18 mouse cellular contexts compared by ENCODE assay signal in the genomic region with DNA sequence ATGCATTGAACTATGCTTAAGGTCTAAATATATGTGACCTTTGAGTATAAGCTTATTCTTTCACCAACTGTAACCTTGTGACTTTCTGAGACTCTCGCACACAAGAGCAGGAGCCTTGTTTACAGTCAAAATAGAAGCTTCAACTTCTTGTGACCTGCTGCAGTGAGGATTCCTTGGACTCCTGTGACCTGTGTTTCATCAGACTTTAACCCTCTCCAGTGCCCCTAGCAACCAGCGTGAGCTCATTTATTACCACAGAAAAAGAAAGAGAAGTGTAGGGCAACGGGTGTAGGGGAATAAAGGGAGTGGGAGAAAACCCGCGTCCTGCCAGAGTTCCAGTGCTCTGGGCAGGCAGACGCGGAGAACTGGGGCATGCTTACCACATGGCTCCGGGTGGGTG. TPM values are rescaled to one million over a fixed set of nuclear protein-coding genes. Genes with fewer than 3 reads are reported as not detected.
A peak's percentile ranks its signal among the peaks of the same experiment; 100 is the strongest.
DNase-seq lines count a peak whose midpoint lies in the region; ATAC-seq lines count a peak whose summit lies in the region.
"Had no signal": no experiment of that assay in that cellular context is flagged by ENCODE, and none has a peak within 500 bp of the region (broad histone marks: within the 10 kb centered on the region; RNA-seq: fewer than 3 reads in every experiment).

No protein-coding gene starts in this region.

- no peak overlapping the region for H3K4me3 ChIP-seq in forebrain, embryonic 10.5 days
- H3K4me3 ChIP-seq in forebrain, embryonic 13.5 days, result no peak overlapping the region
- no peak overlapping the region for H3K4me3 ChIP-seq in neural tube, embryonic 12.5 days
- H3K4me3 ChIP-seq in neural tube, embryonic 15.5 days (replicated peaks), result no peak overlapping the region
- no peak overlapping the region for H3K4me3 ChIP-seq in intestine, embryonic 16.5 days (ENCODE audit: low read length)
- H3K4me3 ChIP-seq in limb, embryonic 15.5 days, result no peak overlapping the region
- H3K4me3 ChIP-seq: erythroblast, embryonic 14.5 days; heart, embryonic 13.5 days had no signal

- no peak for DNase-seq in forebrain, embryonic 10.5 days (ENCODE audit: extremely low spot score, low spot score)
- no peak for DNase-seq in gastrocnemius, postnatal 36 days
- DNase-seq in gastrocnemius, adult 8-10 months (ENCODE audit: low spot score in 2 of 2), result no peak
- DNase-seq: adrenal gland, postnatal 14 days; cerebellum, adult 9-11 months; gastrocnemius, postnatal 25 days; liver, postnatal 0 days; retina, postnatal 1 day; thymus, postnatal 14 days had no signal

- no peak overlapping the region for H3K9ac ChIP-seq in forebrain, embryonic 13.5 days
- no peak overlapping the region for H3K9ac ChIP-seq in neural tube, embryonic 12.5 days
- no peak overlapping the region for H3K9ac ChIP-seq in neural tube, embryonic 15.5 days (replicated peaks)
- no peak overlapping the region for H3K9ac ChIP-seq in intestine, embryonic 16.5 days (ENCODE audit: low read depth, low read length)
- H3K9ac ChIP-seq in limb, embryonic 15.5 days, result no peak overlapping the region
- H3K9ac ChIP-seq: heart, embryonic 13.5 days; liver, postnatal 0 days had no signal

- H3K36me3 ChIP-seq in forebrain, embryonic 10.5 days (replicated peaks), result no peaks in the 10 kb centered on the region
- no peaks in the 10 kb centered on the region for H3K36me3 ChIP-seq in forebrain, embryonic 13.5 days (ENCODE audit: poor library complexity, severe bottlenecking)
- H3K36me3 ChIP-seq in neural tube, embryonic 12.5 days, result no peaks in the 10 kb centered on the region
- no peaks in the 10 kb centered on the region for H3K36me3 ChIP-seq in neural tube, embryonic 15.5 days
- no peaks in the 10 kb centered on the region for H3K36me3 ChIP-seq in intestine, embryonic 16.5 days (ENCODE audit: control insufficient read depth, insufficient read depth, low read length)
- H3K36me3 ChIP-seq in limb, embryonic 15.5 days, result no peaks in the 10 kb centered on the region
- H3K36me3 ChIP-seq: heart, embryonic 13.5 days had no signal

- intact Hi-C loops in gastrocnemius, postnatal 36 days (cut with DNase I), result no loop called here

- H3K4me2 ChIP-seq in forebrain, embryonic 13.5 days, result no peak overlapping the region
- H3K4me2 ChIP-seq in neural tube, embryonic 12.5 days (replicated peaks), result no peak overlapping the region
- H3K4me2 ChIP-seq in neural tube, embryonic 15.5 days, result no peak overlapping the region
- no peak overlapping the region for H3K4me2 ChIP-seq in intestine, embryonic 16.5 days (ENCODE audit: low read depth, low read length)
- no peak overlapping the region for H3K4me2 ChIP-seq in limb, embryonic 15.5 days
- H3K4me2 ChIP-seq: heart, embryonic 13.5 days had no signal

- 72% methylated on average over 8 of the region's 8 CpGs for WGBS in forebrain, embryonic 10.5 days
- 77% methylated on average over 8 of the region's 8 CpGs for WGBS in forebrain, embryonic 13.5 days
- WGBS in neural tube, embryonic 12.5 days, result 37% methylated on average over 8 of the region's 8 CpGs
- WGBS in neural tube, embryonic 15.5 days, result 43% methylated on average over 8 of the region's 8 CpGs
- WGBS in intestine, embryonic 16.5 days, result 37% methylated on average over 8 of the region's 8 CpGs
- 47% methylated on average over 8 of the region's 8 CpGs for WGBS in limb, embryonic 15.5 days

- H3K9me3 ChIP-seq in forebrain, embryonic 10.5 days, result no peaks in the 10 kb centered on the region
- no peaks in the 10 kb centered on the region for H3K9me3 ChIP-seq in forebrain, embryonic 13.5 days (replicated peaks)
- no peaks in the 10 kb centered on the region for H3K9me3 ChIP-seq in neural tube, embryonic 12.5 days
- no peaks in the 10 kb centered on the region for H3K9me3 ChIP-seq in neural tube, embryonic 15.5 days (replicated peaks)
- H3K9me3 ChIP-seq in intestine, embryonic 16.5 days (ENCODE audit: control insufficient read depth, low read length), result no peaks in the 10 kb centered on the region
- no peaks in the 10 kb centered on the region for H3K9me3 ChIP-seq in limb, embryonic 15.5 days
- H3K9me3 ChIP-seq: heart, embryonic 13.5 days had no signal

- peak overlapping the region; percentile 75 for H3K27ac ChIP-seq in forebrain, embryonic 10.5 days
- H3K27ac ChIP-seq in forebrain, embryonic 13.5 days, result no peak overlapping the region
- no peak overlapping the region for H3K27ac ChIP-seq in neural tube, embryonic 12.5 days
- H3K27ac ChIP-seq in neural tube, embryonic 15.5 days (replicated peaks), result no peak overlapping the region
- H3K27ac ChIP-seq in intestine, embryonic 16.5 days (ENCODE audit: low read length), result no peak overlapping the region
- peak overlapping the region; percentile 85; the same call in 1 of the 2 replicates for H3K27ac ChIP-seq in limb, embryonic 15.5 days
- H3K27ac ChIP-seq: heart, embryonic 13.5 days had no signal

- H3K4me1 ChIP-seq in forebrain, embryonic 10.5 days, result peaks cover 19% of the 10 kb centered on the region; the same call in 1 of the 2 replicates
- H3K4me1 ChIP-seq in forebrain, embryonic 13.5 days, result 0 out of 2 replicates have a peak, but pooled peaks cover 4% of the 10 kb centered on the region
- no peaks in the 10 kb centered on the region for H3K4me1 ChIP-seq in neural tube, embryonic 12.5 days
- peaks cover 7% of the 10 kb centered on the region for H3K4me1 ChIP-seq in neural tube, embryonic 15.5 days
- H3K4me1 ChIP-seq in intestine, embryonic 16.5 days (ENCODE audit: control insufficient read depth, insufficient read depth, low read length), result peaks cover 13% of the 10 kb centered on the region
- peaks cover 26% of the 10 kb centered on the region for H3K4me1 ChIP-seq in limb, embryonic 15.5 days

- ATAC-seq in forebrain, embryonic 13.5 days, result no peak
- ATAC-seq in neural tube, embryonic 12.5 days (ENCODE audit: low FRiP score, low read depth), result 0 out of 2 replicates have a peak, but pooled peaks have one; percentile 42
- ATAC-seq in neural tube, embryonic 15.5 days (ENCODE audit: low FRiP score), result no peak
- peak; percentile 43; the same call in 1 of the 2 replicates for ATAC-seq in intestine, embryonic 16.5 days
- no peak for ATAC-seq in limb, embryonic 15.5 days (ENCODE audit: insufficient number of reproducible peaks, low FRiP score, low TSS enrichment, low read depth)
- ATAC-seq: liver, postnatal 0 days had no signal

- H3K27me3 ChIP-seq in forebrain, embryonic 10.5 days (ENCODE audit: poor library complexity, severe bottlenecking), result no peaks in the 10 kb centered on the region
- no peaks in the 10 kb centered on the region for H3K27me3 ChIP-seq in forebrain, embryonic 13.5 days
- H3K27me3 ChIP-seq in neural tube, embryonic 12.5 days (replicated peaks), result no peaks in the 10 kb centered on the region
- no peaks in the 10 kb centered on the region for H3K27me3 ChIP-seq in neural tube, embryonic 15.5 days (replicated peaks)
- H3K27me3 ChIP-seq in intestine, embryonic 16.5 days (replicated peaks; ENCODE audit: control insufficient read depth, insufficient read depth, low read length), result no peaks in the 10 kb centered on the region
- no peaks in the 10 kb centered on the region for H3K27me3 ChIP-seq in limb, embryonic 15.5 days
- H3K27me3 ChIP-seq: heart, embryonic 13.5 days had no signal

RNA-seq across cellular contexts. Expression of gene Ptgfr, which starts 52.3 kb away (rescaled TPM):
- 1.9 and 2.9 TPM in 2 replicates for polyA plus RNA-seq in forebrain, embryonic 10.5 days (2016; fragmentation: Nextera tagmentation; extraction: Ambion mirVana)
- 0.27 and 0.28 TPM in 2 replicates for polyA plus RNA-seq in forebrain, embryonic 13.5 days (2015; fragmentation: Nextera tagmentation; extraction: Ambion mirVana)
- polyA plus RNA-seq in neural tube, embryonic 12.5 days (2016; fragmentation: Nextera tagmentation; extraction: Ambion mirVana), result 2.5 and 3.1 TPM in 2 replicates
- 1.7 and 1.8 TPM in 2 replicates for polyA plus RNA-seq in neural tube, embryonic 15.5 days (2015; fragmentation: Nextera tagmentation; extraction: Ambion mirVana)
- 0.21 and 0.40 TPM in 2 replicates for polyA plus RNA-seq in intestine, embryonic 16.5 days (2015; fragmentation: Nextera tagmentation; extraction: Ambion mirVana)
- 9.0 and 10.1 TPM in 2 replicates for polyA plus RNA-seq in limb, embryonic 15.5 days (2015; fragmentation: Nextera tagmentation; extraction: Ambion mirVana)
- total RNA-seq in gastrocnemius, postnatal 36 days (2021), result 1 to 10 TPM; 1.4 to 1.9 TPM
- total RNA-seq in gastrocnemius, adult 8-10 months (2022), result 1 to 10 TPM; 1.5 to 2.4 (median 2.1) TPM
- total RNA-seq: hematopoietic stem cell, adult 5-6 weeks; neutrophil, adult 5-6 weeks had no signal
- polyA plus RNA-seq: erythroblast, embryonic 14.5 days; liver, postnatal 0 days had no signal

Comparison
In these comparisons a context has a peak if more than half of its experiments do, and no peak if none do; other contexts are left out.
1. H3K27ac ChIP-seq: peak in forebrain, embryonic 10.5 days (single experiment) and limb, embryonic 15.5 days (single experiment); none in forebrain, embryonic 13.5 days (single experiment), neural tube, embryonic 12.5 days (single experiment), neural tube, embryonic 15.5 days (single experiment) and intestine, embryonic 16.5 days (single experiment).
2. ATAC-seq: peak in neural tube, embryonic 12.5 days (single experiment) and intestine, embryonic 16.5 days (single experiment); none in forebrain, embryonic 13.5 days (single experiment), neural tube, embryonic 15.5 days (single experiment) and limb, embryonic 15.5 days (single experiment).